Mouse (Mus musculus) cortical plate, adult 2 months (tissue): ENCODE measurements around the gene Strip1.

ENCODE experiments used
- CTCF ChIP-seq: fragments of 200-500 bp; IDR thresholded peaks from 2 replicates; pipeline ENCODE4 v1.5.1; 2011; ENCODE audit warnings: mild to moderate bottlenecking, control low read depth, low read length; ENCODE audit not compliant: insufficient read depth; ENCODE audit errors: extremely low read depth
- POLR2A ChIP-seq: fragments of 200-500 bp; IDR thresholded peaks from 2 replicates; pipeline ENCODE4 v1.6.1; 2011; ENCODE audit warnings: mild to moderate bottlenecking, low read length, control low read depth; ENCODE audit not compliant: insufficient read depth; ENCODE audit errors: extremely low read depth

- TF ChIP-seq POLR2A (no peak), CTCF (no peak)
Observed at GRCm38 (mm10) chr3:107635836-107636235, 4.3 kb upstream of the Strip1 start.
